Mouse (Mus musculus): ENCODE measurements around the gene Setd5.

Gene Setd5

GRCm38 (mm10) chr6:113144764-113145163, 67.6 kb downstream of the Setd5 start:
- no peak for DNase-seq

- no peak for DNase-seq
Measured at GRCm38 (mm10) chr6:113145249-113145648, 68.1 kb downstream of the Setd5 start.

- DNase-seq: no peak
Measured at GRCm38 (mm10) chr6:113154071-113154470, 76.9 kb downstream of the Setd5 start.

- DNase-seq: no peak
Measured at GRCm38 (mm10) chr6:113154886-113155285, 77.7 kb downstream of the Setd5 start.

GRCm38 (mm10) chr6:113156064-113156463, 78.9 kb downstream of the Setd5 start:
- DNase-seq: no peak

- DNase-seq: no peak
Measured at GRCm38 (mm10) chr6:113160106-113160505, 82.9 kb downstream of the Setd5 start.

GRCm38 (mm10) chr6:113161982-113162381, 84.8 kb downstream of the Setd5 start:
- no peak for DNase-seq

GRCm38 (mm10) chr6:113163513-113163912, 86.3 kb downstream of the Setd5 start:
- no peak for DNase-seq

GRCm38 (mm10) chr6:113166661-113167251, 89.6 kb downstream of the Setd5 start:
- peak; percentile 81 for DNase-seq

GRCm38 (mm10) chr6:113168316-113168975, 91.3 kb downstream of the Setd5 start:
- DNase-seq: no peak

- no peak for DNase-seq
Measured at GRCm38 (mm10) chr6:113169852-113170251, 92.7 kb downstream of the Setd5 start.

GRCm38 (mm10) chr6:113170651-113171050, 93.5 kb downstream of the Setd5 start:
- no peak for DNase-seq

GRCm38 (mm10) chr6:113172011-113172410, 94.8 kb downstream of the Setd5 start:
- DNase-seq: no peak

GRCm38 (mm10) chr6:113172568-113172967, 95.4 kb downstream of the Setd5 start:
- peak; percentile 46 for DNase-seq

- DNase-seq: no peak
Measured at GRCm38 (mm10) chr6:113175469-113175868, 98.3 kb downstream of the Setd5 start.

- no peak for DNase-seq
Measured at GRCm38 (mm10) chr6:113176613-113177012, 99.4 kb downstream of the Setd5 start.

- peak; percentile 86 for DNase-seq
Measured at GRCm38 (mm10) chr6:113178286-113179194, 101.4 kb downstream of the Setd5 start.

GRCm38 (mm10) chr6:113179195-113179733, 102.1 kb downstream of the Setd5 start:
- no peak for DNase-seq

GRCm38 (mm10) chr6:113184163-113184562, 107.0 kb downstream of the Setd5 start:
- no peak for DNase-seq

GRCm38 (mm10) chr6:113184866-113185525, 107.8 kb downstream of the Setd5 start:
- DNase-seq: no peak

GRCm38 (mm10) chr6:113193765-113194460, 116.7 kb downstream of the Setd5 start:
- DNase-seq: peak; percentile 37

GRCm38 (mm10) chr6:113194517-113194840, 117.3 kb downstream of the Setd5 start:
- no peak for DNase-seq
